Mouse (Mus musculus) layer of hippocampus, adult 9-11 months (tissue): ENCODE data around the gene Kmt2c.

Experiments
- DNase-seq: peaks from one replicate; pipeline ENCODE4 v3.0.0; 2022

Gene Kmt2c

GRCm38 (mm10) chr5:25498346-25498820, at the start of gene Kmt2c:
Kmt2c (minus strand) TSS chr5:25498783.
- peak; percentile 77 for DNase-seq

GRCm38 (mm10) chr5:25546912-25547311, 48.3 kb upstream of the Kmt2c start:
- DNase-seq, result no peak

GRCm38 (mm10) chr5:25544566-25544965, 46.0 kb upstream of the Kmt2c start:
- no peak for DNase-seq

GRCm38 (mm10) chr5:25544061-25544460, 45.5 kb upstream of the Kmt2c start:
- no peak for DNase-seq

- no peak for DNase-seq
These were observed 43.1 kb upstream of the Kmt2c start for GRCm38 (mm10) chr5:25541661-25542060.

GRCm38 (mm10) chr5:25540921-25541320, 42.3 kb upstream of the Kmt2c start:
- DNase-seq, result no peak

- no peak for DNase-seq
These were observed 41.8 kb upstream of the Kmt2c start for GRCm38 (mm10) chr5:25540412-25540811.

- DNase-seq, result no peak
These were observed 38.4 kb upstream of the Kmt2c start for GRCm38 (mm10) chr5:25536921-25537409.

- DNase-seq, result no peak
These were observed 37.9 kb upstream of the Kmt2c start for GRCm38 (mm10) chr5:25536451-25536850.

GRCm38 (mm10) chr5:25535566-25535965, 37.0 kb upstream of the Kmt2c start:
- DNase-seq, result no peak

GRCm38 (mm10) chr5:25533298-25533697, 34.7 kb upstream of the Kmt2c start:
- no peak for DNase-seq

GRCm38 (mm10) chr5:25532256-25533147, 33.9 kb upstream of the Kmt2c start:
- peak; percentile 15 for DNase-seq

GRCm38 (mm10) chr5:25530629-25531028, 32.0 kb upstream of the Kmt2c start:
- no peak for DNase-seq

- DNase-seq, result peak; percentile 99
These were observed 31.2 kb upstream of the Kmt2c start for GRCm38 (mm10) chr5:25529529-25530421.

GRCm38 (mm10) chr5:25528851-25529528, 30.4 kb upstream of the Kmt2c start:
- DNase-seq, result no peak

GRCm38 (mm10) chr5:25527971-25528370, 29.4 kb upstream of the Kmt2c start:
- no peak for DNase-seq

GRCm38 (mm10) chr5:25526926-25527325, 28.3 kb upstream of the Kmt2c start:
- no peak for DNase-seq

- DNase-seq, result no peak
These were observed 27.5 kb upstream of the Kmt2c start for GRCm38 (mm10) chr5:25526116-25526515.

GRCm38 (mm10) chr5:25521461-25521860, 22.9 kb upstream of the Kmt2c start:
- DNase-seq, result no peak

- DNase-seq, result no peak
These were observed 21.2 kb upstream of the Kmt2c start for GRCm38 (mm10) chr5:25519820-25520219.

GRCm38 (mm10) chr5:25517550-25517949, 19.0 kb upstream of the Kmt2c start:
- DNase-seq, result no peak

GRCm38 (mm10) chr5:25516301-25516895, 17.8 kb upstream of the Kmt2c start:
- DNase-seq, result no peak
